Mouse (Mus musculus): ENCODE measurements around the gene Gm6121. TPM values are rescaled to one million over a fixed set of nuclear protein-coding genes. Genes with fewer than 3 reads are reported as not detected.
"Not testable (repeated sequence)": the region's sequence is repeated elsewhere in the genome, so short reads cannot be mapped to it uniquely, and the experiment has no call there.

The Gm6121 gene
- polyA plus RNA-seq (2016; fragmentation: Nextera tagmentation; extraction: Ambion mirVana), result not detected in 2 replicates

GRCm38 (mm10) chrX:26935597-26935996 is at the start of gene Gm6121:
Gene Gm6121 (minus strand): TSS chrX:26935697.
- H3K36me3 ChIP-seq; H3K27ac ChIP-seq; DNase-seq (ENCODE audit: low spot score); H3K9me3 ChIP-seq (replicated peaks); H3K4me3 ChIP-seq; H3K27me3 ChIP-seq (ENCODE audit: low read depth, poor library complexity, severe bottlenecking); H3K4me1 ChIP-seq: not testable (repeated sequence)
- no CpG with 5 or more reads among the region's 5 CpGs for WGBS

Other genes with a start within 250 kb of the Gm6121 start
- not detected in 2 replicates for gene Gm14525, start 233.1 kb downstream of the Gm6121 start, polyA plus RNA-seq (2016; fragmentation: Nextera tagmentation; extraction: Ambion mirVana)